Mouse (Mus musculus) spleen, postnatal 4 days (tissue): ENCODE results near the gene Neurog3.

Experiments used
- DNase-seq, 2 experiments: peaks; one replicate each; pipeline ENCODE4 v3.0.0; 2022; ENCODE audit warnings: low spot score in 2 of 2

Gene Neurog3

DNA sequence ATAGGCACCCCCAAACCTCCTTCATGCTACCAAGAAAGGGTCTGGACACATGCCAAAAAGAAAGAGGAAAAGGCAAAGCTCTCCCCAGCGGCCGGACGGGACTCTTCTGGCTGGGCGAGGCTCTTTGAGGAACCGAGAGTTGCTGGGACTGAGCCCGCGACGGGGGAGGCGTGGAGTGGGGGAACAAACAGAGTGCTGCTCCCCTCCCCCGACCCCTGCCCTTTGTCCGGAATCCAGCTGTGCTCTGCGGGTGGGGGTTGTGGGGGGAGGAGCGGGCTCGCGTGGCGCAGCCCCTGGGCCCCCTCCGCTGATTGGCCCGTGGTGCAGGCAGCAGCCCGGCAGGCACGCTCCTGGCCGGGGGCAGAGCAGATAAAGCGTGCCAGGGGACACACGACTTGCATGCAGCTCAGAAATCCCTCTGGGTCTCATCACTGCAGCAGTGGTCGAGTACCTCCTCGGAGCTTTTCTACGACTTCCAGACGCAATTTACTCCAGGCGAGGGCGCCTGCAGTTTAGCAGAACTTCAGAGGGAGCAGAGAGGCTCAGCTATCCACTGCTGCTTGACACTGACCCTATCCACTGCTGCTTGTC is at the start of gene Neurog3:
Gene Neurog3 (plus strand): TSS at position 400 of the 591 bp plus-strand sequence.
- peak in 1 of 2 experiments; percentile 27 for DNase-seq

DNA sequence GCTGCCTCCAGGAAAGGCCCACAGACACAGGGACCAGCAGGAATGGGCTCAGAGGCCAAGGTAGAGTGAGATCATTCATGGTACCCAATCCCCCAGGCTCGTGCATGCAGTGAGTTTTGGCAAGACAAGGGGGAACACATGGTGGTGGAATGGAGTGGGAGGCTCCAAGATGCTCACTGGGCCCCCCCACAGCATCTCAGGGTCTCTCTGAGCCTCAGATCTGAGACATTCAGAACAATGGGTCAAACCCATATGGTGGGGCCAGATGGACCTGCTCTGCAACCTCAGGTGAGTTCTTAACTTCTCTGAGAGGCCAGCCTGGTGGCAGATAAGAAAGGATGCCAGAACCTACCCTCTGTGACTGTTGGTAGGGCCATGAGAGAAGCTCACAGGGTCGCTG is 46.8 kb upstream of the Neurog3 start:
- no peak for DNase-seq

DNA sequence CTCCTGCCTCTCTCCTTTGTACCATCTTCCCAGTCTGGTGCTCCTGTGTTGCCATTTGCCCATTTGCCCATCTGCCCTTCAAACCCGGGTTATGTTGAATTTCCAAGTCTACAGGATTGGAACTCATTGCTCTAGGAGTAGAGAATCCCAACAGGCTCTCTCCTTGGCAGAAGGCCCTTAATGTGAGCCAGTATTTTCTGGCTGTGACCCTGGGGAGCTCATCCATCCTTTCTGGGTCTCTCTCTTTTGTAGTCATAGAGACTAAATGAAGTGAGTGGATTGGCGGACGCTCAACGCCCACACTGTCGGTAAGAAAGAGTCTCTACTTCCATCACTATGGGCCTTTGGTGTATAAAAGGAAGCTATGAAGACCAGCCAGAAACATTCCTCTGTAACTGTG is 46.1 kb upstream of the Neurog3 start:
- DNase-seq = no peak

DNA sequence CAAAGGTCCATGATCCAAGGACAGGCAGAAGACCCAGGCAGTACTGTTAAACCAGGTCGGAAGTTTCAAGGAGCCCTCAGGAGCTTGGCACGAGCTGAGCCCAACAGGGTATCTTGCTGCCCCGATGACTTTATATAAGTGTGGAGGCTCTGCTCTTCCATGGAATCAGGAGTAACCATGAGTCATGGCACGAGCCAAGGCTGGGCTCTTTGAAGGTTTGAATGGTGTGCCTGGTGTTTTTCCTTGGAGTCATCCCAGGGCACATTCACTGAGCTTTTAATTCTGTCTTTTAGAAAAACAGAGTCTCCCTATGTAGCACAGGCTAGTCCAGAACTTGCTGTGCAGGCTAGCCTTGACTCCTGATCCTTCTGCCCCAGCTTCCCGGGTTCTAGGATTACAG is 44.5 kb upstream of the Neurog3 start:
- no peak for DNase-seq

DNA sequence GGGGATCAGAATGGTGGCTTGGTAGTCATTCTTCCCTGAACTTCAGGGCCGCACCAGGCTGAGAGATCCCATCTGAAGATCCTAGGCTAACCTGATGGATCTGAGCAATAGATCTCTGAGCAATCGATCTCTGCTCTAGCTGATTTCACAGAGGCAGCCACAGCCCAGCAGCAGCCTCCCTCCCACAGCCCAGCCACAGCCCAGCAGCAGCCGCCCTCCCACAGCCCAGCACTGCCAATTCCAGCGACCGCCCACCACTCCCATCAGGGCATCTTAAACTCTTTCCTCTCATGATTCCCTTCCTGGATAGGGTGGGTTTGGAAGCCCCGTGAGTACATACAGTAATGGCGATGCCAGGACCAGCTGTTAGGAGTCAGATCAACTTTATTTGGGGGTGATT is 43.8 kb upstream of the Neurog3 start:
- DNase-seq = no peak

DNA sequence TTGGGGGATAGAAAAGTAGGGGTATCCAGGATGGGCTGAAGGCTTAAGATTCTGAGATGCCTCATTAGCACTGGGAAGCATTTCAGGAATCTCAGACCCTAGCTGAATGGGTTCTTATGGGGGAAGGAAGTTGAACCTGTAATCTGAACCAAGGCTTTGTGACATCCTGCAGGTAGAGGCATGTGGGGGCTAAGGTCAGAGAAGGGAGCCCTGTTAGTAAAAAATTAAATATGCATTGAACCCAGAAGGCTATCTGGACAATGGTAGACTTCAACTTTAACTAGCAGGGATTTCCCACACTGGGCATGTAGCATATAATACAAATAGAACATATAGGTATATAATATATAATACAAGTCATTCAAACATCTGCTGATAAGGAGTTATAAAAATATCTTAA is 43.4 kb upstream of the Neurog3 start:
- no peak for DNase-seq

DNA sequence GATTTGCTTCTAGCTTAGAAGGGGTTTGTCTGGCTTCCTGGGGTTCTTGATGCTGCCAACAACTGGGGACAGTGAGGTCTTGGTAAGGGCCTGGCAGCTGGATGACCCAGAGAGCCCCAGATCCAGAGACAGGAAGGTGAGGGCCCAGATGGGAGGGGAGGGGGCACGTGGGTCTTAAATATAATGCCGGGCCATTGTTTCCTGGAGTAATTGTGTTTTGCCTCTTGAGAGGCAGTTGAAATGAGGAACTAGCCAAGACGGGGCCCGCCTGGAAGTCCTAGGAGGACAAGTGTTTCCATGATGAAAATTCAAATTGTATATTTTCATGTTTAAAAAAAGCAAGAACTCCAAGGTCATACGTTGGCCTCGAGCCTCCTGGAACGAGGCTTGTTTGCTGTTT is 39.0 kb upstream of the Neurog3 start:
- no peak for DNase-seq

DNA sequence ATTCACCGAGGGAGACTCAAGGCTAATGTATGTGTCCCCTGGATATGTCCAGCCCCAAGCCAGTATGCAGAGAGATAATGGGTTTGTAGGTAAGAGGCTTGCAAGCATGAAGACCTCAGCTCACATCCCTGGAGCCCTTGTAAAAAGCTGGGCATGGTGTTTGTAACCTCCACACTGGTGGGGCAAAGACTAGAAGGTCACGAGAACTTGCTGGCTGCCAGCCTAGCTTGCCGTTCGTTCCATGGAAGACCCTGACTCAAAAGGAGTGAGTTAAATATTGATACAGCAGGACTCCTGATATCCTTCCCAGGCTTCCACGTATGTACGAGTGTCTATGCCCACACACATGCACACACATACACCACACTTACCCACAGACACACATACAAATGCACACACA is 38.5 kb upstream of the Neurog3 start:
- DNase-seq = no peak

DNA sequence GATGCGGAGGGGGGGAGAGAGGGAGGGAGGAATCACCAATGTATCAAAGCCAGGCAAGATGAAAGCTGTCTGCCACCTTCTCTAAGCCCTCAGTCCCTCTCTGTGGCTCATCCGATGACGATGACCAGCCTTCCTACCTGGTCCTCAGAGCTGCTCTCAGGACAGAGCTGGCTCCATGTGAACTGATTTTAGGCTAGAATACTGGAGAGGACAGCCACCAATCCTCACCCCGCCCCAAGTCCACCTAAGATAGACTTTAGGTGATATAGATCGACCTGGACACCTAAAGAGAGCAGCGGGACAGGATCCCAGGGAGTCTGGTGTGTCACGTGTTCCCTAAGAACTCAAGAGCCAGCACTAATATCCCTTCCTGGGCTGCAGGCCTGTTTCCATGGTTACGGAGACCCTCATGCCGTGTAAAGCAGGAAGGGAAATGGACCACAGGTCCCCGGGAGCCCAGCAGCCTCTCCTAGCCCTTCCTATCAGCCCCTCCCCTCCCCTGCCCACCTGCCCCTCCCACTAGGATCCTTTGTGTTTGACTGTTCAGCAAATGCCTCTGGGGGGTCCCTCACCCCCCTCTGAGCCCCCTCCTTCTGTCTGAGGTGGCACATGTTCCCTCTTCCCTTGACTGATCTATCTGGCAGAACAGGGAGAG is 33.0 kb upstream of the Neurog3 start:
- DNase-seq = no peak

DNA sequence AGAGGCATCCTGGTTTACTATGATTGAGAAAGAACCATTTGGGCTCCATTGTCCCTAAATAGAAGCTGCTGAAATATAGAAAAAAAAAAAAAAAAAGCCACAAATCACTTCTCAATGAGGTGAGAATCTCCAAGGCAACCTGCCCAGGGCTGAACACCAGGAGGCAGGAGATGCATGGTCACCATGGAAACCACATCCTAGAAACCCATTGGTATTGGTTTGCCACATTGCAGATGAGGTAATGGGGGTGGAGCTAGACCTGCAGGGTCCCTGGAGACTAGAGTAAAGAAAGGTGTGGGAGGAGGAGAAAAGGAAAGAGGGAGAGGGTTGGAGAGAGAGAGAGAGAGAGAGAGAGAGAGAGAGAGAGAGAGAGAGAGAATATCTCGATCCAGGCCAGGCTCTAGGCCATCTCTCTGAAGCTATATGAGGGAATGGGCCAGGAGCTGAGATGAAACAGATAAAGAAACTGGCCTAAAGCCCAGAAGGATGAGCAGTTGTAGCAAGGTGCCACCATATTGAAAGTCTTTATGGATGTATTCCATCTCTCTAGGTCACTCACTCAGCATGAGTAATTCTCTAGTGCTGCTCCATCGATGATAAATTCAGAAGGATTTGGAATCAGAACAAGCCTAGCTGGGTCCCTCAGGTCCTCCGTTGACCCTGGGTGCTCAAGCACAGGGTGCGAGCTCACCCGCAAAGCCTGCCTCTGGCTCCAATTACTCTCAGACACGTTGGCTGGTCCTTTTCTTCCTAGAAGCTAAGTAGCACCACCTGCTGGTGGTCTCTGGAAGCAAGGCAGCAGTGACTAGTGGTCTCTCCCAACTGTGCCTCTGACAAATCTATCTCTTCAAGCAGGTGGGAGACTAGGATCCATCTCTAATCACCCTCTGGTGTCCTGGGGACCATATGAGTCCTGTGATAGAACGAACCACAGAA is 31.1 kb upstream of the Neurog3 start:
- DNase-seq = peak; percentile 49 to 82

DNA sequence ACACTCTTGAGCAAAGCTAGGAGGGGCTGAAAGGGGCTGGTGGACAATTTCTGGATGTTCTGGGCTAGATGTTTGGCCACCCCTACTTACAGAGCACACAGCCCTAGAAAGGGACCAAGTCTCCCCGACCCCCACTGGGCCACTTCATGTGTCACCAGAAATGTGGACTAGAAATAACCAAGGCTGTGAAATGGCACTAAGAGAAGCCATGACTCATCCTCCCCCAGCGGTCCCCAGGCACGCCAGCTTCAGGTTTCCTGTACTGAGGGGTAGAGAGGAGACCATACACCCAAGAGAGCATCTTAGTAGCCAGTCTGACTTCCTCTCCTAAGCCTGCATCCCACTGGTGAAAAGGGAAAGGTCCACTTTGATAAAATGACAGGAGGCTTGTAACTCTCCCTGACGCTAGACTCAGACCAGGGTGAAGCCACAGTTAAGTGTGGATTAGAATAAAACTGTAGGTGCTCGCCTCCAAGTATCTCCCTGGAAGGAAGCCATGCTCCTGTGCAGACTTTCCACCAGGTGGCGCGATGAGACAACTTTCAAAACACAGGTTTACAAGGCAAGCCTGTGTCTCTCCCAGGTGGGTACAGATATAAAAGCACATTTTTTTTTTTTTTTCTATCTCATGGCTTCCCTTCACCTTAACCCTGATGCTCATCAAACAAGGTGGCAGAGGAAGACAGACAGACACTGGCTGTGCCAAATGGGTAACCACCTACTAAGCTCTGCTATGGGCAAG is 27.9 kb upstream of the Neurog3 start:
- peak; percentile 56 to 83 for DNase-seq

DNA sequence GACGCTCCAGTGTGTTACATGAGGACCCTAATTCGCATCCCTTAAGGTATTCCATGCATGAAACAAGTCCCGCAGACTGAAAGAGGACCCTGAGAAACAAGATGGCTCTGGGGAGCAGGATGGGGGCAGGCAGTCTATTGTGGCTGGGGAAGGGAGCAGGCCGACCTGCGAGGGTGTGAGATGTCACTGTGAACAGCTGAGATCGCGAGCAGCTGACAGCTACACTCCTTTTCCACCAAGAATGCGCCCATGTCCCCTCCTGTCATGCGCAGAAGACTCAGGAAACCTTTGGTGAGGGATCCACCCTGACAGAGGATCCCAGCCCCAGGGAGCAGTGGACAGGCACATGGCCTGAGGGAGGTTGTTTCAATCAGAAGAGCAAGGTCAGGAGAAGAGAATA is 25.8 kb upstream of the Neurog3 start:
- DNase-seq = no peak

DNA sequence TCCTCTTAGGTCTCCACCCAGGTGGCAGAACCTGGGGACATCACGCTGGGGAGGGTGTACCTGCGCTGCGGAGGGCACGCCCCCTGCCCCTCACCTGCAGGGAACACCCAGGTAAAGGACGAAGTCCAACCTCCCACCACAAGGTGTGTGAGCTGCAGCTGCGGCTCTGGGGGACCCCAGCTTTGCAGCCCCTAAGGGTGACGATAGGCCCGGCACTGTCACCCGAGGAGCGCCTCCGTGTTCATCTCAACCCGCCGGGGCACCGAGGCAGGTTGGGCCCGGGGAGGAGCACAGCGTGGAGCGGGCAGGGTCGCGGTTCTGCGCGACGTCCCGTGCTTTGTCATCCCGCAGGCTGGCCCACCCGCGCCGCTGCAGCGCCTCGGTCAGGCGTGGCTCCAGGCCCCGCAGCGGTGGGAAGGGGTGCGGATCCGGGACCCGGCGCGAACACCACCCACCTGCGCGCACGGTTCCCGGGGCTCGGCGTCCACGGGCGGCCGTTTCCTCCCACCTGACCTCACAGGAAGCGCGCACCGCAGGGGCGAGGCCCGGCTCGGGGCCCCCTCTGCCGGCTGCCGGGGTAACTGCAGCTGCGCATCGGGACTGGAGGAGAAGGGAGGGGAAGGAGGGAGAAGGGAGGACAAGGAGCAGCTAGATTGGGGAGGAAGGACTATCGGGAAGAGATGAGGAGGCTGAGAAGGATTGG is 22.2 kb upstream of the Neurog3 start:
- peak; percentile 61 to 90 for DNase-seq

DNA sequence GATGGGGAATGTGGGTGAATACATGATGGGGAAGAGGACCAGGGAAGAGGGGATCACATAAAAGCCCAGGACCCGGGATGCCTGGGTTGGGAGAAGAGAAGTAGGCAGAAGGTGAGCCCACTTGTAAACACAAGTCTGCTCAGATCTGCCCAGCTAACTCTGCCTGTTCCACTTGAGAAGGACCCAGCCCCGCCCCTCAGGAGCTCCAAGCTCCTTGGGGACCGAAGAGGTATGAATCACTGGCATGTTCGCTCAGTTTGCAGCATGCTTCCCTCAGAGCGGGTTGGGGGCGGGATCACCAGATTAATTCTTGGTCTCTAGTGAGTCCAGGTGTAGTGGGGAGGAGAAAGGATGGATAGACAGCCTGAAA is 21.7 kb upstream of the Neurog3 start:
- DNase-seq = no peak

DNA sequence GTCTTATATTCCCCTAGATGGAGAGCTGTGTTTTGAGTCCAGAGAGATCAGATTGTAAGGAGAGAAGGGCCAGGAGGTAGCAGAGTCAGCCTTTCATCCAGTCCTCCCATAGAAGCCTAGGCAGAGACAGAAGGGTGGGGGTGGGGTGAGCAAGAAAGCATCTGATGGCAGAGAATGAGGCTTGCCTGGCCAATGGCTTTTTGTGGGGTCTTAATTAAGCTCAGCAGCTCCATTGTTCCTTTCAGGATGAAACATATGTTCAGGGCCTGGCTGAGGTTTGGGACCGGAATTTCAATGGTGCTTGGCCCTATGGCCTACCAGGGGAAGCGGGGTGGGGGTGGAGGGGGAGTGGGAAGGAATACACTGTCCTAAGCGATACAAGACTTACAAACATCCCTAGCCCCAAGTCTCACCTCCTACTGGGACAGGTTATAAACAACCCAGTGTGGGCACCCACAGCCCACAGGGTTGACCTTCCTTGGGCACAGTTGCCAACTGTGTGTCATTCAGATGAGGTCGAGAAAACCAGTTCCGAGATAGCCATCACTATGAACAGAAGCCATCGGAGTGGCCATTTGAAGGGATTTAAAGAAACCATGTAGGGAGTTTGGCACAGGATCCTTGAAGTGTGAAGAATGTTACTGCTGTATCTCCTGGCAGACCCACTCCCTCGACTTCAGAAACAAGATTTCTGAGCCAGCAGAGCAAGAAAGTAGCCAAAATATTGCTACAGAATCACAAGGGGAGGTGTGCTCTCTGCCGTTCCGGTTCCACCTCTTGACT is 18.8 kb upstream of the Neurog3 start:
- no peak for DNase-seq

DNA sequence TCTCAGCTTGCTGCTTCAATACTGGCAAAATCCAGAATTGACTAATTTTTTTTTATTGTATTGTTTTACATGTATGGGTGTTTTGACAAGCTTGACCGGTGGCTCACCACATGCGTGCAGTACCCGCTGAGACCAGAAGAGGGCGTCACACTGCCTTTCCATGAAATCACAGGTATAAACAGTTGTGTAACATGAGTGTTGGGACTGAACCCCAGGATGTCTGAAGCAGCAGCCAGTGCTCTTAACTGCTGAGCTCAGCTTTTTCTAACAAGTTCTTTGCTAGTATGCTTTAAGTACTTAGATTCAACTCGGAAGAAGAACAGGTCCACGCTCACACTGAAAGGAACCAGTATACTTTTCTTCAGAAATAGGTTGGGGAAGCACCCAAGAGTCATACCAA is 5.8 kb upstream of the Neurog3 start:
- DNase-seq = no peak

DNA sequence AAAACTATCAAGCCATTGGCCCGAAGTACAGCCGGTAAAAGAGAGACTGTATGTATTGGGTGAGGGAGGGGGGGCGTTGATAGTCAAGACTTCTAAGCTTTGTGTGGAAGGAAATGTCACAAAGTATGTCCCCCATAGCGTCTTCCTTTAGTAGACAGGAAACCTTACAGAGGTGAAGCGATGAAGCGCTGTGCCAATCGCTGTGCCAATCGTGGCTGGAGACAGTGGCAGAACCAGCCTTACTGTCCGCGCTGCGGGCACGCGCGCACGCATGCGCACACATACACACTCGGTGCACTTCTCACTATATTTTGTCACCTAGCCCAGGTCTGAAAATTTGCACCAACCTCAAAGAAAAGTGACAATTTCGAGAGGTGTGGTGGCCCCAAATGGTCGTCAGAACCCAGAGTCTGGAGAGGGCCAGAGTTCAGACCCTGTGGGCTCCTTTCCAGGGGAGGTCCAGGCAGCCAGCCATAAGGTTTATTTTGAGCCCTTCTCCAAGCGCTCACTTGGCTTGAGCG is 5.1 kb upstream of the Neurog3 start:
- DNase-seq = no peak

DNA sequence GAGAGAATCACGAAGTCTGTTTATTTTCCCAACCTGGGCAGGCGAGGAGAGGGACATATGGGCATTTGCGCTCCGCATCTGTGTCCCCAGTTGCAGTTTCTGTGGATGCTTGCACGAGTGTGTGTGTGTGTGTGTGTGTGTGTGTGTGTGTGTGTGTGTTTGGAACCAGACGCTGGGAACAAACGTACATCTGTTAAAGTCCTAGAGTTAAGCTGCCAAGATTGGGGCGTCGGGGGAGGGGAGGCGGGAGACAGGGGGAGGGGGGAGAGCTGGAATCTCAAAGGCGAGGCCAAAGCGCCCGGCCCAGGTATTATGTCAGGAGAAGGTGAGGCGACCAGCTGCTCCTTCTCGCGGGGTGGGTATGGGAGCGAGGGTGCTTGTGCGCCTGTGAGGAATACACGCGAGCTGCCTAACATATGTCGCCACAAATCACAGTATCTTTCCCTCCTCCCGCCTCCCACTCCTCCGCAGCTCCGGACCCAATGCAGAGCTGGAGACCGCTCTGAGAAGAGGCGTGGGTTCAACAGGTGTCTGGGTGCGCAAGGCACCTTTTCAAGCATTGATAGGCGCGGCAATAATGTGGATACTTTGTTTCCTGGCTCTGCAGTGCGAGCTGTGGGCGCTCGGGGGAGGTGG is 4.5 kb upstream of the Neurog3 start:
- no peak for DNase-seq

DNA sequence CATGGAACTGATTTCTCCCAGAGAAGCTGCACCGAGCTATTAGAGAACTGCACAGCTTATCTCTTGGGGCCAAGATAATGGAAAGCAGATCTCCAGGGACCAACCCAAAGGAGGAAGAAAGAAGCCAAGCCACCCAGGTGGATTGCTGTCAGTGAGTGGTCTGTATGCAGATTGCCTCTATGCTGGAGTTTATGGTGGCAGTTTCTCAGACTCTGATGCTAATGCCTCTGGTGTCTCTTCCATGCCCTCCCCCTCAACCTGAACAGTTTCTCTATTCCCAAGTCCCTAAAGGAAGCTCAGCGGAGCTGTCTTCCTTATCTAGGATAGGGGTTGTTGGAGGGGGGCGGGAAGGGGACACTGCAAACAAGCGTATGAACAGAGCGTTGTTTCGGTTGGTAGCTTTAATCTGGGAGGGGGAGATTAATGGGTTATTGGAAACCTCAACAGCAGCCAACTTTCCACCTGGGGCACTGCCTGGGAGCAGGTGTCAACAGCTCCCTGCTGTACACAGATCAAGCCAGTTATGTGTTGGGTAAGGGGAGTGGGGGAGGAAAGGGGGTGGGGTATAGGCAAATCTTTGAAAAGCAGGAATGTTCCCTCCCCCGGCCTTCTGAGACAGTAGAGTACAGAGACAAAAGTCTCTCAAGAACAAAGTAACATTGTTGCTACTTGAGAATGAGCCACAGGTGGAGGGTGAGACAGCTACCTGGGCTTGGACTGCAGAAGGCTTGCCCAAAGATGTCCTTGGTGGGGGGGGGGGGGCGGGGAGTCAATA is 3.0 kb downstream of the Neurog3 start:
- DNase-seq = no peak
